Mouse (Mus musculus): Measurements from ENCODE around the gene Zscan10. TPM values are rescaled to one million over a fixed set of nuclear protein-coding genes. Genes with fewer than 3 reads are reported as not detected.

The Zscan10 gene
- polyA plus RNA-seq, 1 experiment: 0.13 TPM

DNA sequence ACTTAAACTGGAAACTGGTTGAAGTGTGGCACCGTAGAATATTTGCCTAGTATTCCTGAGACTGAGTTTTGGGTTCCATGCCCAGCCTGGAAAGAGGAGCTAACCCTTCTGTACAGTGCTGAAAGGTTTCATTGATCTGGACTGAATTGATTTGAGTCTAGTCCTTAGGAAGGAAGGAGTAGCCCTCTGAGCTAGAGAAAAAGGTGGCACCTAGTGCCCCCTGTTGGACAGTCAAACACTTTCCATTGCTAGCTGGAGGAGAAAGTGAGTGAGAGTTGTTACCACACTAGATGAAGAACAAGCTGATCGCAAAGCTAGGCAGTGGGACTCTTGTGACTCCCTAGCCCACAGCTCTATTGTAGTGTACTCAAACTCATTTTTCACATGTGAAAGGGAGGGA, 2.9 kb downstream of the Zscan10 start:
- DNase-seq: no peak
- no peaks in the 10 kb centered on the region for H3K27me3 ChIP-seq (ENCODE audit: control insufficient read depth, insufficient read depth, low read length)
- no peaks in the 10 kb centered on the region for H3K4me1 ChIP-seq (ENCODE audit: control insufficient read depth, insufficient read depth, low read length)
- H3K27ac ChIP-seq (ENCODE audit: insufficient read depth, low read length): no peak overlapping the region
- no peak overlapping the region for H3K4me3 ChIP-seq (replicated peaks; ENCODE audit: insufficient read depth, low read depth, low read length)
- 58% methylated on average over 2 of the region's 2 CpGs for WGBS
- no peak; the same call in 1 of the 2 replicates for TF ChIP-seq CTCF (IDR thresholded peaks at IDR 0.05; ENCODE audit: borderline replicate concordance, insufficient read depth, low read depth, low read length)
- TF ChIP-seq POLR2A (IDR thresholded peaks at IDR 0.05; ENCODE audit: borderline replicate concordance, insufficient read depth, low read length): no peak

GRCm38 (mm10) chr17:23604394-23604793, 3.7 kb downstream of the Zscan10 start:
- no peak for DNase-seq
- WGBS: 76% methylated on average over 7 of the region's 7 CpGs
- TF ChIP-seq CTCF (IDR thresholded peaks at IDR 0.05; ENCODE audit: borderline replicate concordance, insufficient read depth, low read depth, low read length): no peak
- TF ChIP-seq POLR2A (IDR thresholded peaks at IDR 0.05; ENCODE audit: borderline replicate concordance, insufficient read depth, low read length): no peak
- H3K27ac ChIP-seq (ENCODE audit: insufficient read depth, low read length): no peak overlapping the region
- no peak overlapping the region for H3K4me3 ChIP-seq (replicated peaks; ENCODE audit: insufficient read depth, low read depth, low read length)
- H3K27me3 ChIP-seq (ENCODE audit: control insufficient read depth, insufficient read depth, low read length): no peaks in the 10 kb centered on the region
- no peaks in the 10 kb centered on the region for H3K4me1 ChIP-seq (ENCODE audit: control insufficient read depth, insufficient read depth, low read length)

DNA sequence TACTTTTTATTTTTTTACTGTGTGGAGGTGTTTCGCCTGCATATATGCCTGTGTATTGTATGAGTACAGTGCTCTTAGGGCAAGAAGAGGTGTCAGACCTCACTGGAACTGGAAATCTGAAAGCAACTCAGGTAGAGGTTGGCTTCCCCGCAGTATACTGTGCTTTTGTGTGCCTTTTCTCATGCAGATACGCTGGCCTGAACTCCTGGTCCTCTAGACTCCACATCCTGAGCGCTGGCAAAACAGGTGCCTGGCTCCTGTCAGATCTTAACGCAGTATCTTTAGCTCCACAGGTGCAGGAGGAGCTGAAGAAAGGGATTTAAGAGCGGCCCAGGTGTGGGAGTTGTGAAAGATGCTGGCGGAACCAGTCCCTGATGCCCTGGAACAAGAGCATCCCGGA, 4.6 kb downstream of the Zscan10 start:
- no peak for DNase-seq
- Histone ChIP-seq H3K27me3 (ENCODE audit: control insufficient read depth, insufficient read depth, low read length) (no peaks in the 10 kb centered on the region), H3K4me3 (replicated peaks; ENCODE audit: insufficient read depth, low read depth, low read length) (no peak overlapping the region), H3K4me1 (ENCODE audit: control insufficient read depth, insufficient read depth, low read length) (no peaks in the 10 kb centered on the region), H3K27ac (ENCODE audit: insufficient read depth, low read length) (no peak overlapping the region)
- no peak for TF ChIP-seq CTCF (IDR thresholded peaks at IDR 0.05; ENCODE audit: borderline replicate concordance, insufficient read depth, low read depth, low read length)
- no peak for TF ChIP-seq POLR2A (IDR thresholded peaks at IDR 0.05; ENCODE audit: borderline replicate concordance, insufficient read depth, low read length)
- WGBS: 85% methylated on average over 8 of the region's 8 CpGs

GRCm38 (mm10) chr17:23609612-23610011, 9.0 kb downstream of the Zscan10 start:
- 17% methylated on average over 24 of the region's 24 CpGs for WGBS
- peak; percentile 61 to 69 for DNase-seq
- TF ChIP-seq POLR2A (IDR thresholded peaks at IDR 0.05; ENCODE audit: borderline replicate concordance, insufficient read depth, low read length): no peak
- no peak for TF ChIP-seq CTCF (IDR thresholded peaks at IDR 0.05; ENCODE audit: borderline replicate concordance, insufficient read depth, low read depth, low read length)
- H3K27me3 ChIP-seq (ENCODE audit: control insufficient read depth, insufficient read depth, low read length): no peaks in the 10 kb centered on the region
- peak overlapping the region; percentile 44 for H3K4me3 ChIP-seq (replicated peaks; ENCODE audit: insufficient read depth, low read depth, low read length)
- H3K27ac ChIP-seq (ENCODE audit: insufficient read depth, low read length): no peak overlapping the region
- no peaks in the 10 kb centered on the region for H3K4me1 ChIP-seq (ENCODE audit: control insufficient read depth, insufficient read depth, low read length)

DNA sequence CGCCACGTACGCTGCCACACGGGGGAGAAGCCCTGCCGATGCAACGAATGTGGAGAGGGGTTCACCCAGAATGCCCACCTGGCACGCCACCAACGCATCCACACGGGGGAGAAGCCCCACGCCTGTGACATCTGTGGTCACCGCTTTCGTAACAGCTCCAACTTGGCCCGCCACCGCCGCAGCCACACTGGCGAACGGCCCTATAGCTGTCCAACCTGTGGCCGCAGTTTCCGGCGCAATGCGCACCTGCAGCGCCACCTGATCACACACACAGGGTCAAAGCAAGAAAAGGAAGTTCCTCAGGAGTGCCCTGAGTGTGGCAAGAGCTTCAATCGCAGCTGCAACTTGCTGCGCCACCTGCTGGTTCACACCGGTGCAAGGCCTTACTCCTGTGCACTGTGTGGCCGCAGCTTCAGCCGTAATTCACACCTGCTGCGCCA, 9.7 kb downstream of the Zscan10 start:
- TF ChIP-seq POLR2A (IDR thresholded peaks at IDR 0.05; ENCODE audit: borderline replicate concordance, insufficient read depth, low read length) (no peak), CTCF (IDR thresholded peaks at IDR 0.05; ENCODE audit: borderline replicate concordance, insufficient read depth, low read depth, low read length) (peak; percentile 70)
- Histone ChIP-seq H3K27ac (ENCODE audit: insufficient read depth, low read length) (no peak overlapping the region), H3K4me3 (replicated peaks; ENCODE audit: insufficient read depth, low read depth, low read length) (peak overlapping the region; percentile 44), H3K27me3 (ENCODE audit: control insufficient read depth, insufficient read depth, low read length) (no peaks in the 10 kb centered on the region), H3K4me1 (ENCODE audit: control insufficient read depth, insufficient read depth, low read length) (no peaks in the 10 kb centered on the region)
- DNase-seq: peak; percentile 75 to 76
- 28% methylated on average over 28 of the region's 28 CpGs for WGBS

DNA sequence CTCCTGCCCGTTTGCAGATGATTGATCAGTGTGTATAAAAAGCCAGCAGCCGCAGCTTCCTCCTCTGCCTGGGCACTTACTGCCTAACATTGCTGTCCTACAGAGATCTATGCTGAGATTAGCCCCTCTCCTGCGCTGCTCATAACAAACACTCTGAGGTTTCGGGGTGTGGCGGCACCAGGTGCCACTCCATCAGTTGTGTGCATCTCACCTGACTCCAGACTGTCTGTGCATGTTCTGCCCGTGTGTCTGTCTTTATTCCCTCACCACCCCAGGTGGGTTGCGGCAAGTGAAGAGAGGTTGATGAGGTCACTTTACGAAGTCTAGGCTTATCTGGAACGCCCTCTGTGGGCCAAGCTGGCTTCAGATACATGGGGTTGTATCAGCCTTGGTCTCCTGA, 16.4 kb downstream of the Zscan10 start:
- Histone ChIP-seq H3K4me3 (replicated peaks; ENCODE audit: insufficient read depth, low read depth, low read length) (no peak overlapping the region), H3K27ac (ENCODE audit: insufficient read depth, low read length) (no peak overlapping the region), H3K4me1 (ENCODE audit: control insufficient read depth, insufficient read depth, low read length) (no peaks in the 10 kb centered on the region), H3K27me3 (ENCODE audit: control insufficient read depth, insufficient read depth, low read length) (no peaks in the 10 kb centered on the region)
- TF ChIP-seq CTCF (IDR thresholded peaks at IDR 0.05; ENCODE audit: borderline replicate concordance, insufficient read depth, low read depth, low read length) (no peak), POLR2A (IDR thresholded peaks at IDR 0.05; ENCODE audit: borderline replicate concordance, insufficient read depth, low read length) (no peak)
- WGBS: 66% methylated on average over 9 of the region's 9 CpGs
- no peak for DNase-seq

GRCm38 (mm10) chr17:23620351-23620750, 19.7 kb downstream of the Zscan10 start:
- WGBS: 74% methylated on average over 7 of the region's 7 CpGs
- DNase-seq: no peak
- no peaks in the 10 kb centered on the region for H3K4me1 ChIP-seq (ENCODE audit: control insufficient read depth, insufficient read depth, low read length)
- H3K4me3 ChIP-seq (replicated peaks; ENCODE audit: insufficient read depth, low read depth, low read length): no peak overlapping the region
- TF ChIP-seq POLR2A (IDR thresholded peaks at IDR 0.05; ENCODE audit: borderline replicate concordance, insufficient read depth, low read length): no peak
- no peak for TF ChIP-seq CTCF (IDR thresholded peaks at IDR 0.05; ENCODE audit: borderline replicate concordance, insufficient read depth, low read depth, low read length)
- no peaks in the 10 kb centered on the region for H3K27me3 ChIP-seq (ENCODE audit: control insufficient read depth, insufficient read depth, low read length)
- no peak overlapping the region for H3K27ac ChIP-seq (ENCODE audit: insufficient read depth, low read length)

DNA sequence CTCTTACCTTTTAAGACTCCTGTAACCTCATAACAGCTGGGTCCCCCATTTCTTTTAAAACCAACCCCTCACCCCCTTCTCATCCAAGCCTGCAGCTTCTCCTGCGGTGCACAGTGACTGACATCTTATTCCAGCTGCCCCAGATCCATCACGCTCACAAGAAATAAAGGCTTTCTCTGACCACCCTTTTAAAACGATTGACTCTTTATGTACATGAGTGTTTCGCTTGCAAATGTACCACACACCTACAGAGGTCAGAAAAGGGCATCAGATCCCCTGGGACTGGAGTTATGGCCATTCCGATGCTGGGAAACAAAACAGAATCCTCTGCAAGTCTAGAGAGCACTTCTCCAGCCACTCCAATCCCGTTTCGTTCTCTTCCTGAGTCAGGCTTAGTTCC, 27.2 kb downstream of the Zscan10 start:
- H3K27me3 ChIP-seq (ENCODE audit: control insufficient read depth, insufficient read depth, low read length): no peaks in the 10 kb centered on the region
- H3K4me1 ChIP-seq (ENCODE audit: control insufficient read depth, insufficient read depth, low read length): no peaks in the 10 kb centered on the region
- H3K4me3 ChIP-seq (replicated peaks; ENCODE audit: insufficient read depth, low read depth, low read length): no peak overlapping the region
- no peak for DNase-seq
- TF ChIP-seq CTCF (IDR thresholded peaks at IDR 0.05; ENCODE audit: borderline replicate concordance, insufficient read depth, low read depth, low read length) (no peak), POLR2A (IDR thresholded peaks at IDR 0.05; ENCODE audit: borderline replicate concordance, insufficient read depth, low read length) (no peak)
- H3K27ac ChIP-seq (ENCODE audit: insufficient read depth, low read length): no peak overlapping the region
- 38% methylated on average over 7 of the region's 7 CpGs for WGBS

All from cerebellum, adult 2 months (tissue).